9 mouse cellular contexts compared by ENCODE assay signal in genomic region chr7:45730727-45731431, GRCm38 (mm10). TPM values are rescaled to one million over a fixed set of nuclear protein-coding genes. Genes with fewer than 3 reads are reported as not detected.
A peak's percentile ranks its signal among the peaks of the same experiment; 100 is the strongest.
DNase-seq lines count a peak whose midpoint lies in the region; ATAC-seq lines count a peak whose summit lies in the region.
"Had no signal": no experiment of that assay in that cellular context is flagged by ENCODE, and none has a peak within 500 bp of the region (broad histone marks: within the 10 kb centered on the region; RNA-seq: fewer than 3 reads in every experiment).

No protein-coding gene starts in this region.

- no peak for DNase-seq in heart, adult 9 months (ENCODE audit: low spot score in 2 of 2)
- DNase-seq in R1 (ENCODE audit: low read depth, low spot score), result peak; percentile 87
- DNase-seq in retina, embryonic 14.5 days (ENCODE audit: low spot score), result peak; percentile 83
- no peak for DNase-seq in left cerebral cortex, adult 11 months (ENCODE audit: low spot score)
- no peak for DNase-seq in urinary bladder, adult 2 months (ENCODE audit: low spot score)

- H3K4me1 ChIP-seq in heart, embryonic 12.5 days (replicated peaks), result peaks cover 13% of the 10 kb centered on the region
- peaks cover 8% of the 10 kb centered on the region; the same call in 1 of the 2 replicates for H3K4me1 ChIP-seq in hindbrain, embryonic 13.5 days (replicated peaks)
- peaks cover 22% of the 10 kb centered on the region for H3K4me1 ChIP-seq in liver, embryonic 12.5 days

- no peak overlapping the region for H3K9ac ChIP-seq in heart, embryonic 12.5 days
- H3K9ac ChIP-seq in hindbrain, embryonic 13.5 days, result no peak overlapping the region
- H3K9ac ChIP-seq in liver, embryonic 12.5 days, result no peak overlapping the region

- H3K4me3 ChIP-seq in heart, embryonic 12.5 days, result no peak overlapping the region
- no peak overlapping the region for H3K4me3 ChIP-seq in hindbrain, embryonic 13.5 days
- no peak overlapping the region for H3K4me3 ChIP-seq in liver, embryonic 12.5 days

- H3K36me3 ChIP-seq in heart, embryonic 12.5 days, result peaks cover 14% of the 10 kb centered on the region
- peaks cover 29% of the 10 kb centered on the region for H3K36me3 ChIP-seq in hindbrain, embryonic 13.5 days
- H3K36me3 ChIP-seq in liver, embryonic 12.5 days, result peaks cover 35% of the 10 kb centered on the region

- WGBS in heart, embryonic 12.5 days, result 16% methylated on average over 16 of the region's 16 CpGs
- WGBS in hindbrain, embryonic 13.5 days, result 21% methylated on average over 16 of the region's 16 CpGs
- 20% methylated on average over 16 of the region's 16 CpGs for WGBS in liver, embryonic 12.5 days (ENCODE audit: insufficient replicate concordance)

- no peak for ATAC-seq in heart, embryonic 12.5 days (ENCODE audit: insufficient number of reproducible peaks, low FRiP score)
- peak; percentile 32; the same call in 1 of the 2 replicates for ATAC-seq in hindbrain, embryonic 13.5 days (ENCODE audit: low FRiP score)
- peak; percentile 31 for ATAC-seq in liver, embryonic 12.5 days

- 0 out of 2 replicates have a peak overlapping the region, but pooled peaks have one; percentile 3 for H3K4me2 ChIP-seq in heart, embryonic 12.5 days
- no peak overlapping the region for H3K4me2 ChIP-seq in hindbrain, embryonic 13.5 days
- no peak overlapping the region for H3K4me2 ChIP-seq in liver, embryonic 12.5 days

- no peaks in the 10 kb centered on the region for H3K9me3 ChIP-seq in heart, embryonic 12.5 days (replicated peaks)
- H3K9me3 ChIP-seq in hindbrain, embryonic 13.5 days, result no peaks in the 10 kb centered on the region
- no peaks in the 10 kb centered on the region for H3K9me3 ChIP-seq in liver, embryonic 12.5 days (replicated peaks)

- 0 out of 2 replicates have a peak, but pooled peaks cover 6% of the 10 kb centered on the region for H3K27me3 ChIP-seq in heart, embryonic 12.5 days (replicated peaks)
- H3K27me3 ChIP-seq in hindbrain, embryonic 13.5 days, result no peaks in the 10 kb centered on the region
- no peaks in the 10 kb centered on the region for H3K27me3 ChIP-seq in liver, embryonic 12.5 days (replicated peaks)

- no peak overlapping the region for H3K27ac ChIP-seq in heart, embryonic 12.5 days (ENCODE audit: poor library complexity, severe bottlenecking)
- no peak overlapping the region for H3K27ac ChIP-seq in hindbrain, embryonic 13.5 days
- no peak overlapping the region; the same call in 1 of the 2 replicates for H3K27ac ChIP-seq in liver, embryonic 12.5 days

RNA-seq across cellular contexts. Expression of gene Spaca4, which starts 5.3 kb away (rescaled TPM):
- not detected in 2 replicates for polyA plus RNA-seq in heart, embryonic 12.5 days (2016; fragmentation: Nextera tagmentation; extraction: Ambion mirVana)
- polyA plus RNA-seq in hindbrain, embryonic 13.5 days (2015; fragmentation: Nextera tagmentation; extraction: Ambion mirVana), result not detected in 2 replicates
- polyA plus RNA-seq in liver, embryonic 12.5 days (2016; fragmentation: Nextera tagmentation; extraction: Ambion mirVana), result not detected in 2 replicates
- not detected in 2 replicates for polyA plus RNA-seq in urinary bladder, adult 2 months (2012; rRNA removed)
- polyA plus RNA-seq: neural tube, embryonic 14.5 days had no signal

RNA-seq across cellular contexts. Expression of gene Fam83e, which starts 9.9 kb away (rescaled TPM):
- 0.29 and 0.33 TPM in 2 replicates for polyA plus RNA-seq in heart, embryonic 12.5 days (2016; fragmentation: Nextera tagmentation; extraction: Ambion mirVana)
- 0.48 and 0.83 TPM in 2 replicates for polyA plus RNA-seq in hindbrain, embryonic 13.5 days (2015; fragmentation: Nextera tagmentation; extraction: Ambion mirVana)
- polyA plus RNA-seq in liver, embryonic 12.5 days (2016; fragmentation: Nextera tagmentation; extraction: Ambion mirVana), result 0.67 and 0.81 TPM in 2 replicates
- polyA plus RNA-seq in urinary bladder, adult 2 months (2012; rRNA removed), result 1.3 and 1.5 TPM in 2 replicates

RNA-seq across cellular contexts. Expression of gene Sphk2, which starts 13.1 kb away (rescaled TPM):
- 18.5 and 20.0 TPM in 2 replicates for polyA plus RNA-seq in heart, embryonic 12.5 days (2016; fragmentation: Nextera tagmentation; extraction: Ambion mirVana)
- polyA plus RNA-seq in hindbrain, embryonic 13.5 days (2015; fragmentation: Nextera tagmentation; extraction: Ambion mirVana), result 24.1 and 25.0 TPM in 2 replicates
- polyA plus RNA-seq in liver, embryonic 12.5 days (2016; fragmentation: Nextera tagmentation; extraction: Ambion mirVana), result 14.8 and 16.1 TPM in 2 replicates
- polyA plus RNA-seq in urinary bladder, adult 2 months (2012; rRNA removed), result 22.1 and 25.6 TPM in 2 replicates

RNA-seq across cellular contexts. Expression of gene Rpl18, which starts 15.6 kb away (rescaled TPM):
- 603 and 625 TPM in 2 replicates for polyA plus RNA-seq in heart, embryonic 12.5 days (2016; fragmentation: Nextera tagmentation; extraction: Ambion mirVana)
- 626 and 633 TPM in 2 replicates for polyA plus RNA-seq in hindbrain, embryonic 13.5 days (2015; fragmentation: Nextera tagmentation; extraction: Ambion mirVana)
- 892 and 939 TPM in 2 replicates for polyA plus RNA-seq in liver, embryonic 12.5 days (2016; fragmentation: Nextera tagmentation; extraction: Ambion mirVana)
- polyA plus RNA-seq in urinary bladder, adult 2 months (2012; rRNA removed), result 594 and 906 TPM in 2 replicates

RNA-seq across cellular contexts. Expression of gene Dbp, which starts 26.0 kb away (rescaled TPM):
- 4.1 and 5.3 TPM in 2 replicates for polyA plus RNA-seq in heart, embryonic 12.5 days (2016; fragmentation: Nextera tagmentation; extraction: Ambion mirVana)
- 2.9 and 3.6 TPM in 2 replicates for polyA plus RNA-seq in hindbrain, embryonic 13.5 days (2015; fragmentation: Nextera tagmentation; extraction: Ambion mirVana)
- polyA plus RNA-seq in liver, embryonic 12.5 days (2016; fragmentation: Nextera tagmentation; extraction: Ambion mirVana), result 1.1 and 1.8 TPM in 2 replicates
- polyA plus RNA-seq in urinary bladder, adult 2 months (2012; rRNA removed), result 335 and 503 TPM in 2 replicates

Comparison
In these comparisons a context has a peak if more than half of its experiments do, and no peak if none do; other contexts are left out.
1. DNase-seq: peak in R1 (single experiment) and retina, embryonic 14.5 days (single experiment); none in heart, adult 9 months (0 of 2), left cerebral cortex, adult 11 months (single experiment) and urinary bladder, adult 2 months (single experiment).